Mouse (Mus musculus) intestine, embryonic 15.5 days (tissue): ENCODE measurements at regions not wholly inside any gene's neighbourhood (a gene's known extent, or its start where the extent isn't known, plus 50 kb on each side); places are given as distances from the start of the nearest gene placed in this dataset.
A peak's percentile ranks its signal among the peaks of the same experiment; 100 is the strongest.

Experiments used
- ATAC-seq: fragments of 200-750 bp; cut with Nextera tagmentation; 2 replicates; pipeline ENCODE4 v1.8.0; 2017; ENCODE audit warnings: moderate TSS enrichment, moderate library complexity
- H3K27ac ChIP-seq: fragments of 300-500 bp; sonication (generic); 2 replicates; pipeline ENCODE4 v1.5.1; 2015; ENCODE audit warnings: mild to moderate bottlenecking, inconsistent platforms
- H3K27me3 ChIP-seq: fragments of 300-500 bp; sonication (generic); replicated peaks from 2 replicates; pipeline ENCODE4 v1.6.1; 2015; ENCODE audit warnings: inconsistent platforms
- H3K36me3 ChIP-seq: fragments of 300-500 bp; sonication (generic); 2 replicates; pipeline ENCODE4 v1.6.1; 2015; ENCODE audit warnings: inconsistent platforms
- H3K4me1 ChIP-seq: fragments of 300-500 bp; sonication (generic); replicated peaks from 2 replicates; pipeline ENCODE4 v1.6.1; 2015; ENCODE audit warnings: inconsistent platforms
- H3K4me2 ChIP-seq: fragments of 300-500 bp; sonication (generic); replicated peaks from 2 replicates; pipeline ENCODE4 v1.6.1; 2015; ENCODE audit warnings: mild to moderate bottlenecking, inconsistent platforms
- H3K4me3 ChIP-seq: fragments of 300-500 bp; sonication (generic); replicated peaks from 2 replicates; pipeline ENCODE4 v1.5.1; 2015; ENCODE audit warnings: inconsistent platforms
- H3K9ac ChIP-seq: fragments of 300-500 bp; sonication (generic); 2 replicates; pipeline ENCODE4 v1.6.1; 2015; ENCODE audit warnings: inconsistent platforms
- H3K9me3 ChIP-seq: fragments of 300-500 bp; sonication (generic); 2 replicates; pipeline ENCODE4 v1.6.1; 2016; ENCODE audit warnings: inconsistent platforms
- WGBS: fragments of 180-500 bp; shearing (Covaris S2); methylation state at CpG from one replicate; pipeline ENCODE4 v1.1.7; 2015; 5-methylcytosine and 5-hydroxymethylcytosine counted together

- no peaks in the 10 kb centered on the region for H3K4me1 ChIP-seq
- no peak overlapping the region for H3K27ac ChIP-seq
- H3K4me2 ChIP-seq: no peak overlapping the region
- H3K4me3 ChIP-seq: no peak overlapping the region
- ATAC-seq: no peak
- 65% methylated on average over 3 of the region's 3 CpGs for WGBS
- no peaks in the 10 kb centered on the region for H3K36me3 ChIP-seq
- no peaks in the 10 kb centered on the region for H3K9me3 ChIP-seq
- H3K9ac ChIP-seq: no peak overlapping the region
- no peaks in the 10 kb centered on the region for H3K27me3 ChIP-seq
Measured at GRCm38 (mm10) chrX:13014051-13014450, 57.2 kb upstream of the Usp9x start.

GRCm38 (mm10) chrX:13013086-13013485 is 58.2 kb upstream of the Usp9x start:
- Histone ChIP-seq H3K27me3 (no peaks in the 10 kb centered on the region), H3K4me3 (no peak overlapping the region), H3K9me3 (no peaks in the 10 kb centered on the region), H3K4me1 (no peaks in the 10 kb centered on the region), H3K9ac (no peak overlapping the region), H3K4me2 (no peak overlapping the region), H3K36me3 (no peaks in the 10 kb centered on the region), H3K27ac (no peak overlapping the region)
- WGBS: 67% methylated on average over 3 of the region's 3 CpGs
- ATAC-seq: no peak

GRCm38 (mm10) chrX:12990777-12991176 is 80.5 kb upstream of the Usp9x start:
- 67% methylated on average over 7 of the region's 7 CpGs for WGBS
- no peak for ATAC-seq

GRCm38 (mm10) chrX:12977676-12978075 is 93.6 kb upstream of the Usp9x start:
- H3K36me3 ChIP-seq: no peaks in the 10 kb centered on the region
- H3K27ac ChIP-seq: no peak overlapping the region
- no peaks in the 10 kb centered on the region for H3K4me1 ChIP-seq
- 54% methylated on average over 6 of the region's 6 CpGs for WGBS
- no peaks in the 10 kb centered on the region for H3K27me3 ChIP-seq
- no peak overlapping the region for H3K4me3 ChIP-seq
- H3K9ac ChIP-seq: no peak overlapping the region
- no peak for ATAC-seq
- H3K9me3 ChIP-seq: no peaks in the 10 kb centered on the region
- H3K4me2 ChIP-seq: no peak overlapping the region

More at GRCm38 (mm10) chrX:12990777-12991176, 80.5 kb upstream of the Usp9x start:
- Histone ChIP-seq H3K4me1 (no peaks in the 10 kb centered on the region), H3K4me2 (no peak overlapping the region), H3K9me3 (no peaks in the 10 kb centered on the region), H3K27me3 (no peaks in the 10 kb centered on the region), H3K36me3 (no peaks in the 10 kb centered on the region), H3K9ac (no peak overlapping the region), H3K27ac (no peak overlapping the region), H3K4me3 (no peak overlapping the region)

- H3K27me3 ChIP-seq: no peaks in the 10 kb centered on the region
- no peak overlapping the region for H3K9ac ChIP-seq
- no peaks in the 10 kb centered on the region for H3K9me3 ChIP-seq
- no peak for ATAC-seq
- no peak overlapping the region for H3K4me3 ChIP-seq
- H3K36me3 ChIP-seq: no peaks in the 10 kb centered on the region
- H3K4me2 ChIP-seq: no peak overlapping the region
- no peaks in the 10 kb centered on the region for H3K4me1 ChIP-seq
- no peak overlapping the region for H3K27ac ChIP-seq
- WGBS: 83% methylated on average over 7 of the region's 7 CpGs
Measured at GRCm38 (mm10) chrX:12968979-12969746, 102.1 kb upstream of the Usp9x start.

- Histone ChIP-seq H3K27ac (no peak overlapping the region), H3K27me3 (no peaks in the 10 kb centered on the region), H3K4me3 (no peak overlapping the region), H3K4me1 (no peaks in the 10 kb centered on the region), H3K4me2 (no peak overlapping the region), H3K9me3 (no peaks in the 10 kb centered on the region), H3K36me3 (no peaks in the 10 kb centered on the region), H3K9ac (no peak overlapping the region)
- peak; percentile 66 for ATAC-seq
- 69% methylated on average over 11 of the region's 11 CpGs for WGBS
Measured at GRCm38 (mm10) chrX:12959467-12960314, 111.6 kb upstream of the Usp9x start.

- H3K27me3 ChIP-seq: no peaks in the 10 kb centered on the region
- 50% methylated on average over 2 of the region's 2 CpGs for WGBS
Measured at GRCm38 (mm10) chrX:12958873-12959272, 112.4 kb upstream of the Usp9x start.

GRCm38 (mm10) chrX:12950928-12951660 is 120.2 kb upstream of the Usp9x start:
- Histone ChIP-seq H3K4me3 (no peak overlapping the region), H3K36me3 (no peaks in the 10 kb centered on the region), H3K4me2 (no peak overlapping the region), H3K9ac (no peak overlapping the region), H3K9me3 (no peaks in the 10 kb centered on the region), H3K27me3 (no peaks in the 10 kb centered on the region), H3K4me1 (no peaks in the 10 kb centered on the region), H3K27ac (no peak overlapping the region)
- WGBS: 67% methylated on average over 7 of the region's 7 CpGs
- no peak for ATAC-seq

More at GRCm38 (mm10) chrX:12958873-12959272, 112.4 kb upstream of the Usp9x start:
- no peak overlapping the region for H3K4me3 ChIP-seq
- no peak overlapping the region for H3K9ac ChIP-seq
- H3K9me3 ChIP-seq: no peaks in the 10 kb centered on the region
- no peak for ATAC-seq
- no peaks in the 10 kb centered on the region for H3K4me1 ChIP-seq
- no peaks in the 10 kb centered on the region for H3K36me3 ChIP-seq
- no peak overlapping the region for H3K27ac ChIP-seq
- H3K4me2 ChIP-seq: no peak overlapping the region

GRCm38 (mm10) chrX:12942451-12942850 is 128.8 kb upstream of the Usp9x start:
- no peak for ATAC-seq
- Histone ChIP-seq H3K36me3 (no peaks in the 10 kb centered on the region), H3K4me2 (no peak overlapping the region), H3K9ac (no peak overlapping the region), H3K27me3 (no peaks in the 10 kb centered on the region), H3K9me3 (no peaks in the 10 kb centered on the region), H3K27ac (no peak overlapping the region), H3K4me3 (no peak overlapping the region), H3K4me1 (no peaks in the 10 kb centered on the region)
- WGBS: 78% methylated on average over 5 of the region's 5 CpGs

- peak overlapping the region; percentile 41 for H3K9ac ChIP-seq
- no peaks in the 10 kb centered on the region for H3K27me3 ChIP-seq
- peak overlapping the region; percentile 70 for H3K4me2 ChIP-seq
- H3K4me3 ChIP-seq: peak overlapping the region; percentile 42
- WGBS: 12% methylated on average over 43 of the region's 43 CpGs
- no peaks in the 10 kb centered on the region for H3K9me3 ChIP-seq
- no peak overlapping the region for H3K27ac ChIP-seq
- H3K4me1 ChIP-seq: no peaks in the 10 kb centered on the region
- peak; percentile 88 for ATAC-seq
- no peaks in the 10 kb centered on the region for H3K36me3 ChIP-seq
Measured at GRCm38 (mm10) chrX:12936406-12937172, 134.7 kb upstream of the Usp9x start.

GRCm38 (mm10) chrX:12933294-12933807 is 137.9 kb upstream of the Usp9x start:
- Histone ChIP-seq H3K27ac (no peak overlapping the region), H3K4me3 (no peak overlapping the region), H3K36me3 (no peaks in the 10 kb centered on the region), H3K4me1 (no peaks in the 10 kb centered on the region), H3K4me2 (no peak overlapping the region), H3K27me3 (no peaks in the 10 kb centered on the region), H3K9ac (no peak overlapping the region), H3K9me3 (no peaks in the 10 kb centered on the region)
- WGBS: 95% methylated on average over 4 of the region's 4 CpGs
- no peak for ATAC-seq
